Mouse (Mus musculus) CH12.LX (cell line): ENCODE data around the gene Arcn1.

Experiments used
- CHD2 ChIP-seq: IDR thresholded peaks from 2 replicates; pipeline ENCODE4 v1.6.1; 2011; ENCODE audit warnings: low read length, improper control_type of control experiment
- CTCF ChIP-seq, 2 experiments: IDR thresholded peaks in 1 of 2; conservative IDR thresholded peaks in 1 of 2; 2 replicates each; pipeline ENCODE4 v1.5.1; 2011 to 2012; ENCODE audit warnings: low read depth in 2 of 2, low read length in 2 of 2, improper control_type of control experiment in 1 of 2, inconsistent platforms in 1 of 2, mild to moderate bottlenecking in 1 of 2, moderate library complexity in 1 of 2
- POLR2A ChIP-seq: IDR thresholded peaks from 2 replicates; pipeline ENCODE4 v1.6.1; 2011; ENCODE audit warnings: low read depth, mild to moderate bottlenecking, improper control_type of control experiment, low read length
- POLR2AphosphoS2 ChIP-seq: IDR thresholded peaks from 2 replicates; pipeline ENCODE4 v1.6.1; 2011; ENCODE audit warnings: low read depth, low read length, improper control_type of control experiment

DNA sequence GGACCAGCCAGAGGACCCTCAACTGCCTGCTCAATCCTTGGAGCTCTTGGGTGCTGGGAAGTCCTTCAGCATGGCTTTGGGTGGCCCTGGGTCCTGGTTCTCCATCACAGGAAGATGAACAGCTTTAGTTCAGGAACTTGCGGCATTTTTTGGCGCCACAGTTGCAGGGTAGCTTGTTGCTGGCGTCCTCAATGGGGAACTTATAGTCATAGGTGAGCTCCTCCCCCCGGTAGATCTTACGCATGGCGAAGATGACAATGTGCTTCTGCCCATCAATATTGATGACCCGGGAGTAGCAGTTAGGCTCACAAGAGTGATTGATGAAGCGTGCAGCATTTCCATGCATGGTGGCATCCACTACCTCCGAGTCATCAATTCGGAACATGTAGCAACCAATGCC, 40.1 kb upstream of the Arcn1 start:
- TF ChIP-seq CTCF (conservative IDR thresholded peaks at IDR 0.05 in 1 of 2, IDR thresholded peaks at IDR 0.05 in 1 of 2; ENCODE audit: low read depth in 2 of 2, low read length in 2 of 2) (no peak), POLR2AphosphoS2 (no peak), CHD2 (no peak), POLR2A (no peak)
